Mouse (Mus musculus): ENCODE measurements at regions not wholly inside any gene's neighbourhood (a gene's known extent, or its start where the extent isn't known, plus 50 kb on each side); places are given as distances from the start of the nearest gene placed in this dataset.

DNA sequence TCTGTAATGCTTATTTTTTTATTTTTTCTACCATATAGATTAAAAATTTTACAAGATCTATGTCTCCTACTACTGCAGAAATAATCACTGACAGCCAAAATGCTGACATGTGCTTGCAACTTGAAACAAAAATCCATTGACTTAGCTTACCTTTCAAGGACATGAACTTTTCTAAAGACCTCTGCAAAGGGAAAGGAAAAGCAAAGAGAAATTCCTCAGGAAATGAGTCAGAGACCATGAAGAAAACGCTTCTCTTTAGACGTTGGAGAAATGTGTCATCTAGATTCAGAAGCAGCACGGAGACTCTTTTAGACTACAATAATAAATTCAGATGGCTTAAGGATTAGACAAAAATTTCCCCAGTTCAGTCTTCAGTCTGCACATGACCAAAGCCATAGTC, 2188.6 kb upstream of the Tenm3 start:
- H3K27ac ChIP-seq (ENCODE audit: insufficient read depth, low read length) = no peak overlapping the region
- H3K4me3 ChIP-seq (ENCODE audit: insufficient read depth, low read length) = no peak overlapping the region
- H3K4me1 ChIP-seq (ENCODE audit: control insufficient read depth, insufficient read depth, low read length) = no peaks in the 10 kb centered on the region
- TF ChIP-seq POLR2A (IDR thresholded peaks at IDR 0.05; ENCODE audit: extremely low read depth, insufficient read depth, low read length) = no peak

DNA sequence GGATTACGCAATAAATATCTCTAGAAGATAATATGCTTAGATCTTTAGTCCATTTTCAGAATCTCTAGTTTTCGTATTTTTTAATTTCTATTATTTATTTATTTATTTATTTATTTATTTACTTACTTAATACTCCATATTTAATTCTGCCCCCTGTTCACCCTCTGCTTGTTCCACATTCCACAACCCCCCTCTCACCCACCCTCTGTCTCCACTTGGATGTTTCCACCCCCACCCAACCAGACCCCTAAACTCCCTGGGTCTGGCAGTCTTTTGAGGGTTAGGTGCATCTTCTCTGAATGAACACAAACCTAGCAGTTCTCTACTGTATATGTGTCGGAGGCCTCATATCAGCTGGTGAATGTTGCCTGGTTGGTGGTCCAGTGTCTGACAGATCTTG, 2166.8 kb upstream of the Tenm3 start:
- H3K4me1 ChIP-seq (ENCODE audit: control insufficient read depth, insufficient read depth, low read length) = no peaks in the 10 kb centered on the region
- TF ChIP-seq CTCF (IDR thresholded peaks at IDR 0.05; ENCODE audit: extremely low read depth, insufficient read depth, low read length) = no peak
- no peak for TF ChIP-seq POLR2A (IDR thresholded peaks at IDR 0.05; ENCODE audit: extremely low read depth, insufficient read depth, low read length)
- no peak overlapping the region for H3K4me3 ChIP-seq (ENCODE audit: insufficient read depth, low read length)
- H3K27ac ChIP-seq (ENCODE audit: insufficient read depth, low read length) = no peak overlapping the region

DNA sequence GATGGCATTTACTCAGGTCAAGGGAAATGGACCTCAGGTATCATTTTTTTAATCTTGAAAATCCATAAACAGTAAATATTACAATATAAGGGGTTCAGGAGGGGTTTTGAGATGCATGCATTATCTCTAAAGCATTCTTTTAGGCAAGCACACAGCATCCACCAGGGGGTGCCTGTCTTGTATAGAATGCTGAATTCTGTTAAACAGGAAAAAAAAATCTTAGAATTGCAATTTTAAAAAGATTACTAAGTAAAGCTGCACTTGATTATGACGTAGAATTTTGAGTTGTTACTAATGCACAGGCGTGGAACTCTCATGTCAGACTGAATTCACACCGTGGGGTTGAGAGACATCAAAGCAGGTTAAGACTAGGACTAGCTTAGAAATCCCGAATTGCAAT, 2123.6 kb upstream of the Tenm3 start:
- H3K4me3 ChIP-seq (ENCODE audit: insufficient read depth, low read length) = no peak overlapping the region
- H3K27ac ChIP-seq (ENCODE audit: insufficient read depth, low read length) = no peak overlapping the region
- H3K4me1 ChIP-seq (ENCODE audit: control insufficient read depth, insufficient read depth, low read length) = no peaks in the 10 kb centered on the region
- no peak for TF ChIP-seq POLR2A (IDR thresholded peaks at IDR 0.05; ENCODE audit: extremely low read depth, insufficient read depth, low read length)
- TF ChIP-seq CTCF (IDR thresholded peaks at IDR 0.05; ENCODE audit: extremely low read depth, insufficient read depth, low read length) = peak; percentile 10; the same call in 1 of the 2 replicates

GRCm38 (mm10) chr8:50917540-50917939, 2073.8 kb upstream of the Tenm3 start:
- Histone ChIP-seq H3K27ac (ENCODE audit: insufficient read depth, low read length) (no peak overlapping the region), H3K4me1 (ENCODE audit: control insufficient read depth, insufficient read depth, low read length) (no peaks in the 10 kb centered on the region), H3K4me3 (ENCODE audit: insufficient read depth, low read length) (no peak overlapping the region)
- no peak for TF ChIP-seq CTCF (IDR thresholded peaks at IDR 0.05; ENCODE audit: extremely low read depth, insufficient read depth, low read length)
- no peak for TF ChIP-seq POLR2A (IDR thresholded peaks at IDR 0.05; ENCODE audit: extremely low read depth, insufficient read depth, low read length)

- H3K4me3 ChIP-seq (ENCODE audit: insufficient read depth, low read length) = peak overlapping the region; percentile 56
- TF ChIP-seq POLR2A (IDR thresholded peaks at IDR 0.05; ENCODE audit: extremely low read depth, insufficient read depth, low read length) (no peak), CTCF (IDR thresholded peaks at IDR 0.05; ENCODE audit: extremely low read depth, insufficient read depth, low read length) (no peak)
- no peak overlapping the region for H3K27ac ChIP-seq (ENCODE audit: insufficient read depth, low read length)
- H3K4me1 ChIP-seq (ENCODE audit: control insufficient read depth, insufficient read depth, low read length) = no peaks in the 10 kb centered on the region
Measured at GRCm38 (mm10) chr8:50916733-50917113, 2073.0 kb upstream of the Tenm3 start.

DNA sequence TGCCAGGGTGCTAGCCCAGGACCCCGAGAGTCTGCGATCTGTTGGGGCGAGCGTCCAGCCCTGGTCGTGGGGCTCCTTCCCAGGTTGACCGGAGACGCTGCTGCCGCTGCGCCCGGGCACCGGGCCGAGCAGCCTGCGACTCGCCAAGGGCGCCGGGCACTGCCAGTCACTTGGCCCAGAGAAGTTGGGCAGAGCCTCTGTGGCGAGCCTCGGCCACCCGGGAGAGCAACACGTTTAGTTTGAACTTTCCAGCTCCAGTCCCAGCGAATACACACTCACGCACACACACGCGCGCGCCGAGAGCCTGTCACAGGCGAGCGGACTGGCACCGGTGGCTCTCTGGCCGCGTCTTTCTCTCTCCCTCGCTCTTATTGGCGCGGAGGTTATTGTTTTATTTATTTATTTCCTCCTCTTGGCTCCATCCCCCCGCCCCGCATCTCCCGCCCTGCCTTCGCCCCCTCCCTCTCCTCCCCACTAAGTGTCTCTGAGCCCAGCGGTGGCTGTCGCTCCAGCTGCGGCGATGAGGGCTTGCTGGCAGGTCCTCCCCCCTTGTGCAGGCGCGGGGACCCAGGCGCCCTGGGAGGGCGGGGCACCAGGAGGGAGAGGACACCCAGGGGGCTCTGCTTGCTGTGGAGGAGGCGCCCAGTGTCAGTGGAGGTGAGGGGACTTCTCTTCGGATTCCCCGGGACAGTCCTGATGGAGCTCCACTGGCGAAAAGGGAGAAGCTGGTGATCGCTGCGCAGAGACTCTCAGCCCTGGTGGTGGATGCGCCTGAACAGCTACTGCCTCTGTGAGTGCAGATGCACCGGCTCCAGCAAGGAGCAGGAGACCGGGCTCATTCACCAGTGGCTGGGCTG, 2072.4 kb upstream of the Tenm3 start:
- Histone ChIP-seq H3K4me1 (ENCODE audit: control insufficient read depth, insufficient read depth, low read length) (no peaks in the 10 kb centered on the region), H3K27ac (ENCODE audit: insufficient read depth, low read length) (no peak overlapping the region), H3K4me3 (ENCODE audit: insufficient read depth, low read length) (peak overlapping the region; percentile 56)
- no peak for TF ChIP-seq POLR2A (IDR thresholded peaks at IDR 0.05; ENCODE audit: extremely low read depth, insufficient read depth, low read length)
- no peak for TF ChIP-seq CTCF (IDR thresholded peaks at IDR 0.05; ENCODE audit: extremely low read depth, insufficient read depth, low read length)

DNA sequence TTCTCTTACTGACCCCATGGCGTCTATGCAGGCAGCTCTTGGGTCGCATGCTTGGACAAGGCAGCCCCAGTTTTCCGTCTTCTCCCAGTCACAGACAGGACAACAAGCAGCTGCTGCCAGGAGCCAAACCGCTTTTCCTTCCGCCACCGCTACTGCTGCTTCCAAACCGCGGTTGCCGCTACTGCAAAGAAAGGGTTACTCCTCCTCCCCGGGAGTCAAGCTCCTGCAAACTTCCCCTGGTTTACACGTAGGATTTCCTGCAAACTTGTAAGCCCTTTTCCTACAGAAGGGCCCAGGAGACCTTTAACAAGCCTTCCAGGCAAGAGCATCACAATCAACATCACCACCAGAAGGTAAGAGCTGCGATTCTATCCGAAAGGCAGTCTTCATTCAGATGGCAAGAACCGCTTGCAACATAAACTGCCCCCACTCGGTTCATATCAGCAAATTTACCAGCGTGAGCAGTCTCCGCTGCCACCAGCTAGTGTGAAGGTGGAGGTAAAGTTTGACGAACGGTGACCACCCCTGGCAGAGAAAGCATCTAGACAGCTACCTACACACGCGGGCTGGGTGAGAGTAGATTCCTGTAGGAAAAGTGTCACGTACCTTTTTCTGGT, 2071.6 kb upstream of the Tenm3 start:
- Histone ChIP-seq H3K4me3 (ENCODE audit: insufficient read depth, low read length) (peak overlapping the region; percentile 56), H3K27ac (ENCODE audit: insufficient read depth, low read length) (no peak overlapping the region), H3K4me1 (ENCODE audit: control insufficient read depth, insufficient read depth, low read length) (no peaks in the 10 kb centered on the region)
- TF ChIP-seq CTCF (IDR thresholded peaks at IDR 0.05; ENCODE audit: extremely low read depth, insufficient read depth, low read length) (no peak), POLR2A (IDR thresholded peaks at IDR 0.05; ENCODE audit: extremely low read depth, insufficient read depth, low read length) (no peak)

DNA sequence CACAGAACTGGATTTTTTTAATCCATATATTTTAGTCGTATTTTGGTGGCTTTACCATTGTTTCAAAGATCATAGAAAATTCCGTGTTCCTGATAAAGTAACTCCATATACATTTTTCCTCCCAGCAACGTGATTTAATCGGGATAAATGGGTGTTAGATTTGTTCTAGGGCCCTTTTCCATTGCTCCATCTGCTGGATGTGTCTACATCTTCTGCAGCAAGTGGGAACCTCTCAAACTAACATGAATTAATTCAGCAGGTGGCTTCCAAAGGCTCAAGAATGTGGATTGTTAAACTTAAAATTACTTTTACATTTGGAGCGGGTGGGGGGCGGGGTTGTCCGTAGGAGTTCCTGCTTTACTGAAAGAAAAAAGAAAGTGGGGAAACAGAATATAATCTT, 2070.9 kb upstream of the Tenm3 start:
- no peak for TF ChIP-seq CTCF (IDR thresholded peaks at IDR 0.05; ENCODE audit: extremely low read depth, insufficient read depth, low read length)
- no peak for TF ChIP-seq POLR2A (IDR thresholded peaks at IDR 0.05; ENCODE audit: extremely low read depth, insufficient read depth, low read length)
- H3K4me1 ChIP-seq (ENCODE audit: control insufficient read depth, insufficient read depth, low read length) = no peaks in the 10 kb centered on the region
- H3K4me3 ChIP-seq (ENCODE audit: insufficient read depth, low read length) = no peak overlapping the region; the same call in 1 of the 2 replicates
- H3K27ac ChIP-seq (ENCODE audit: insufficient read depth, low read length) = no peak overlapping the region

- TF ChIP-seq CTCF (IDR thresholded peaks at IDR 0.05; ENCODE audit: extremely low read depth, insufficient read depth, low read length) (no peak), POLR2A (IDR thresholded peaks at IDR 0.05; ENCODE audit: extremely low read depth, insufficient read depth, low read length) (no peak)
- H3K4me3 ChIP-seq (ENCODE audit: insufficient read depth, low read length) = no peak overlapping the region
- no peaks in the 10 kb centered on the region for H3K4me1 ChIP-seq (ENCODE audit: control insufficient read depth, insufficient read depth, low read length)
- H3K27ac ChIP-seq (ENCODE audit: insufficient read depth, low read length) = no peak overlapping the region
Measured at GRCm38 (mm10) chr8:50878198-50878597, 2034.4 kb upstream of the Tenm3 start.
